In the genomic region with DNA sequence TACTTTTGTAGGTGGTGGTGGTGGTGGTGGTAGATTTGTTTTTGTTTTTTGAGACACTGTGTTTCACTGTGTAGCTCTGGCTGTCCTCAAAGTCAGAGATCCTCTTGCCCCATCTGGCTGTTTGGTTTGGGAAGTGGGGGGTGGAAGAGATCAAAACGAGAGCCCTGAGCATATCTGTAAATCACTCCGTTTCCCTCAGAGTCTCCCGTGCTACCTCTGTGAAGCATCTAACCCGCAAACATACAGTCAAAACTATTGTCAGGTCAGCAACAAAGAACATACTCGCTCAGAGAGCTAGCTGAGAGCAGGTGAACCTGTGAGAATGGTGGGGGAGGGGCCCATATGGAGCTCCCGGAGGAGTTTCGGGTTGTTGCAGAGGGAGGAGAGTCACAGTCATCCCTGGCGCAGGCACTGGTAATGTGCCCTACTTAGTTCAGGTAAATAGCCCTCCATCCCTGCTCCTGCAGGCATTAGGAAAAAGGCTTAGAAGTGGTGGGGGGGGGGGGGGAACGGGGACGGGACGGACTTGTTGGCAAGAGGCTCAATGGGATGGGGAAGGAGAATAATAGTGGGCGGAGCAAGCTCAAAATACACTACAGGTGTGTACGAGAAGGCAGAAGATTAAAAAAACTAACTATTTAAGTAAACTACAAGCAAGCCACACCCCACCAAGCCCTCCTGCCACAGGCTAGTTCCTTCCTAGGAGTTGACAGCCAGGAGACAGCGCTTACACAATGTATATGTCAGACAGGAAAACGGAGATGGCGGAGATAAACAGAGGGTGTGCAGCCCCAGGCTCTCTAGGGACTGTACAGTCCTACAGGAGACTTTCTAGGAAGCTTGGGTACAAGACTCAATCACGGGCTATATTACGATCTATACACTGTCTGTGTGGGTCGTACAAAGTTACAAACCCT, we compare ENCODE assay signal across 11 mouse cellular contexts. TPM values are rescaled to one million over a fixed set of nuclear protein-coding genes. Genes with fewer than 3 reads are reported as not detected.
A peak's percentile ranks its signal among the peaks of the same experiment; 100 is the strongest.
DNase-seq lines count a peak whose midpoint lies in the region; ATAC-seq and TF ChIP-seq lines count a peak whose summit lies in the region.
"Had no signal": no experiment of that assay in that cellular context is flagged by ENCODE, and none has a peak within 500 bp of the region (broad histone marks: within the 10 kb centered on the region; RNA-seq: fewer than 3 reads in every experiment).

No protein-coding gene starts in this region.

- no peak for TF ChIP-seq CTCF in heart, adult 2 months (IDR thresholded peaks at IDR 0.05)

- TF ChIP-seq POLR2A in heart, adult 2 months (IDR thresholded peaks at IDR 0.05; ENCODE audit: insufficient read depth, low read depth, low read length): no peak

- no peak for TF ChIP-seq EP300 in heart, adult 2 months (IDR thresholded peaks at IDR 0.05; ENCODE audit: insufficient read depth, low read depth, low read length)

- H3K27me3 ChIP-seq in heart, adult 2 months (ENCODE audit: control insufficient read depth, insufficient read depth, low read length): no peaks in the 10 kb centered on the region
- H3K27me3 ChIP-seq in stomach, embryonic 16.5 days (ENCODE audit: control insufficient read depth, insufficient read depth, low read length): no peaks in the 10 kb centered on the region
- no peaks in the 10 kb centered on the region for H3K27me3 ChIP-seq in midbrain, embryonic 15.5 days (replicated peaks)
- H3K27me3 ChIP-seq: limb, embryonic 12.5 days had no signal

- H3K27ac ChIP-seq in heart, adult 2 months: peak overlapping the region; percentile 16; the same call in 1 of the 2 replicates
- H3K27ac ChIP-seq in stomach, embryonic 16.5 days (ENCODE audit: low read length): no peak overlapping the region
- no peak overlapping the region for H3K27ac ChIP-seq in midbrain, embryonic 15.5 days
- H3K27ac ChIP-seq: limb, embryonic 12.5 days had no signal

- peaks cover 14% of the 10 kb centered on the region for H3K4me1 ChIP-seq in heart, adult 2 months (ENCODE audit: control insufficient read depth, insufficient read depth, low read length)
- peaks cover 21% of the 10 kb centered on the region for H3K4me1 ChIP-seq in stomach, embryonic 16.5 days (ENCODE audit: control insufficient read depth, insufficient read depth, low read length)
- H3K4me1 ChIP-seq in midbrain, embryonic 15.5 days: no peaks in the 10 kb centered on the region

- H3K4me3 ChIP-seq in heart, adult 2 months: no peak overlapping the region
- peak overlapping the region; percentile 22 for H3K4me3 ChIP-seq in stomach, embryonic 16.5 days (replicated peaks; ENCODE audit: low read length)
- no peak overlapping the region for H3K4me3 ChIP-seq in midbrain, embryonic 15.5 days
- H3K4me3 ChIP-seq: limb, embryonic 12.5 days had no signal

- no peaks in the 10 kb centered on the region for H3K9me3 ChIP-seq in stomach, embryonic 16.5 days (replicated peaks; ENCODE audit: control insufficient read depth, low read length)
- no peaks in the 10 kb centered on the region for H3K9me3 ChIP-seq in midbrain, embryonic 15.5 days

- peak overlapping the region; percentile 43 for H3K4me2 ChIP-seq in stomach, embryonic 16.5 days (ENCODE audit: low read depth, low read length)
- no peak overlapping the region for H3K4me2 ChIP-seq in midbrain, embryonic 15.5 days
- H3K4me2 ChIP-seq: limb, embryonic 12.5 days had no signal

- ATAC-seq in stomach, embryonic 16.5 days (ENCODE audit: insufficient read depth, low FRiP score): peak; percentile 53; the same call in 1 of the 2 replicates
- ATAC-seq in midbrain, embryonic 15.5 days (replicated peaks): no peak

- H3K79me2 ChIP-seq in heart, adult 2 months (replicated peaks; ENCODE audit: control insufficient read depth, insufficient read depth, low read length): peaks cover 5% of the 10 kb centered on the region

- peaks cover 2% of the 10 kb centered on the region for H3K36me3 ChIP-seq in heart, adult 2 months (ENCODE audit: control insufficient read depth, insufficient read depth, low read length)
- H3K36me3 ChIP-seq in stomach, embryonic 16.5 days (ENCODE audit: control insufficient read depth, insufficient read depth, low read length): no peaks in the 10 kb centered on the region
- no peaks in the 10 kb centered on the region for H3K36me3 ChIP-seq in midbrain, embryonic 15.5 days (replicated peaks)

- DNase-seq in heart, adult 2 months: no peak
- no peak for DNase-seq in heart, postnatal 36 days
- peak; percentile 49 for DNase-seq in retina, adult 2 months (ENCODE audit: low read depth, low spot score)
- no peak for DNase-seq in retina, embryonic 14.5 days (ENCODE audit: low spot score)
- peak; percentile 34 for DNase-seq in liver
- no peak for DNase-seq in right cerebral cortex, postnatal 36 days (ENCODE audit: low spot score in 2 of 2)
- DNase-seq: cerebellum, adult 11 months; gastrocnemius, postnatal 14 days had no signal

- WGBS in heart, adult 2 months: 49% methylated on average over 16 of the region's 19 CpGs
- 36% methylated on average over 19 of the region's 19 CpGs for WGBS in stomach, embryonic 16.5 days
- 66% methylated on average over 18 of the region's 19 CpGs for WGBS in midbrain, embryonic 15.5 days

- intact Hi-C loops in heart, adult 2 months (cut with DNase I): no loop called here
- intact Hi-C loops in heart, postnatal 36 days (cut with DNase I): loop anchor here (5.0 kb wide), 1 partner anchor 38 kb away; no protein-coding TSS in a partner anchor

- no peak overlapping the region for H3K9ac ChIP-seq in heart, adult 2 months (ENCODE audit: low read depth, low read length)
- 0 out of 2 replicates have a peak overlapping the region, but pooled peaks have one; percentile 7 for H3K9ac ChIP-seq in stomach, embryonic 16.5 days (ENCODE audit: low read length)
- H3K9ac ChIP-seq in midbrain, embryonic 15.5 days: no peak overlapping the region
- H3K9ac ChIP-seq: limb, embryonic 12.5 days had no signal

RNA-seq across cellular contexts. Expression of gene Pitpnc1, which starts 15.7 kb away (rescaled TPM):
- 10 to 100 TPM; 66.4 to 68.1 TPM for total RNA-seq in heart, adult 2 months (2021)
- 22.7 and 39.4 TPM in 2 replicates for polyA plus RNA-seq in heart, adult 2 months (2012; rRNA removed)
- 10 to 100 TPM; 60.7 to 68.4 TPM for total RNA-seq in heart, postnatal 36 days (2021)
- 10.4 and 13.9 TPM in 2 replicates for polyA plus RNA-seq in stomach, embryonic 16.5 days (2015; fragmentation: Nextera tagmentation; extraction: Ambion mirVana)
- 43.0 and 43.7 TPM in 2 replicates for polyA plus RNA-seq in midbrain, embryonic 15.5 days (2015; fragmentation: Nextera tagmentation; extraction: Ambion mirVana)

RNA-seq across cellular contexts. Expression of gene Psmd12, which starts 24.5 kb away (rescaled TPM):
- total RNA-seq in heart, adult 2 months (2021): 10 to 100 TPM; 78.3 to 92.2 TPM
- 22.6 and 42.4 TPM in 2 replicates for polyA plus RNA-seq in heart, adult 2 months (2012; rRNA removed)
- total RNA-seq in heart, postnatal 36 days (2021): 10 to 100 TPM; 89.6 to 92.4 TPM
- 163 and 175 TPM in 2 replicates for polyA plus RNA-seq in stomach, embryonic 16.5 days (2015; fragmentation: Nextera tagmentation; extraction: Ambion mirVana)
- 140 and 148 TPM in 2 replicates for polyA plus RNA-seq in midbrain, embryonic 15.5 days (2015; fragmentation: Nextera tagmentation; extraction: Ambion mirVana)

Comparison
In these comparisons a context has a peak if more than half of its experiments do, and no peak if none do; other contexts are left out.
1. DNase-seq: peak in retina, adult 2 months (single experiment) and liver (single experiment); none in heart, adult 2 months (0 of 2), heart, postnatal 36 days (0 of 2), retina, embryonic 14.5 days (single experiment) and right cerebral cortex, postnatal 36 days (0 of 2).